Mouse (Mus musculus) midbrain, embryonic 10.5 days (tissue): ENCODE data around the gene Med24. TPM values are rescaled to one million over a fixed set of nuclear protein-coding genes. Genes with fewer than 3 reads are reported as not detected.

Source experiments
- DNase-seq: peaks from one replicate; pipeline ENCODE4 v3.0.0-alpha.2; 2017; ENCODE audit warnings: low spot score
- H3K27ac ChIP-seq: fragments of 300-500 bp; sonication (generic); replicated peaks from 2 replicates; pipeline ENCODE4 v1.5.1; 2016; ENCODE audit warnings: mild to moderate bottlenecking
- H3K27me3 ChIP-seq: fragments of 300-500 bp; sonication (generic); 2 replicates; pipeline ENCODE4 v1.6.1; 2016; ENCODE audit warnings: low read depth, mild to moderate bottlenecking; ENCODE audit not compliant: poor library complexity, severe bottlenecking
- H3K36me3 ChIP-seq: fragments of 300-500 bp; sonication (generic); 2 replicates; pipeline ENCODE4 v1.6.1; 2016; ENCODE audit warnings: mild to moderate bottlenecking, moderate library complexity
- H3K4me1 ChIP-seq: fragments of 300-500 bp; sonication (generic); 2 replicates; pipeline ENCODE4 v1.6.1; 2016
- H3K4me3 ChIP-seq: fragments of 300-500 bp; sonication (generic); 2 replicates; pipeline ENCODE4 v1.5.1; 2016; ENCODE audit warnings: mild to moderate bottlenecking, moderate library complexity
- H3K9me3 ChIP-seq: fragments of 300-500 bp; sonication (generic); replicated peaks from 2 replicates; pipeline ENCODE4 v1.6.1; 2016; ENCODE audit warnings: mild to moderate bottlenecking
- WGBS: fragments of 180-500 bp; shearing (Covaris S2); methylation state at CpG from one replicate; pipeline ENCODE4 v1.1.7; 2016; 5-methylcytosine and 5-hydroxymethylcytosine counted together
- polyA plus RNA-seq: library from polyadenylated mRNA; unstranded; fragments of >200 nt; fragmentation: Nextera tagmentation; extraction: Ambion mirVana; gene quantifications from 2 replicates; pipeline ENCODE4 v1.2.1, GENCODE M21; 2016

Med24 gene
- polyA plus RNA-seq, 1 experiment from 2014 or later: 74.1 TPM

GRCm38 (mm10) chr11:98748506-98749416 lies 19.5 kb upstream of the Med24 start:
- Histone ChIP-seq H3K4me3 (peak overlapping the region; percentile 36; the same call in 1 of the 2 replicates), H3K36me3 (peaks cover 7% of the 10 kb centered on the region; the same call in 1 of the 2 replicates), H3K27me3 (peaks cover 7% of the 10 kb centered on the region; the same call in 1 of the 2 replicates), H3K27ac (peak overlapping the region; percentile 85), H3K9me3 (no peaks in the 10 kb centered on the region), H3K4me1 (peaks cover 98% of the 10 kb centered on the region)
- WGBS: 26% methylated on average over 15 of the region's 15 CpGs
- no peak for DNase-seq

GRCm38 (mm10) chr11:98747804-98748505 lies 18.7 kb upstream of the Med24 start:
- no peak for DNase-seq
- no peaks in the 10 kb centered on the region for H3K9me3 ChIP-seq
- H3K4me3 ChIP-seq: peak overlapping the region; percentile 36
- H3K4me1 ChIP-seq: peaks cover 99% of the 10 kb centered on the region
- peaks cover 7% of the 10 kb centered on the region; the same call in 1 of the 2 replicates for H3K27me3 ChIP-seq
- H3K27ac ChIP-seq: peak overlapping the region; percentile 85
- WGBS: 22% methylated on average over 6 of the region's 6 CpGs
- H3K36me3 ChIP-seq: no peaks in the 10 kb centered on the region

GRCm38 (mm10) chr11:98746855-98747693 lies 17.8 kb upstream of the Med24 start:
- 13% methylated on average over 19 of the region's 19 CpGs for WGBS
- H3K27ac ChIP-seq: peak overlapping the region; percentile 85
- H3K4me1 ChIP-seq: peaks cover 100% of the 10 kb centered on the region
- peak; percentile 69 for DNase-seq
- peaks cover 7% of the 10 kb centered on the region; the same call in 1 of the 2 replicates for H3K27me3 ChIP-seq
- peak overlapping the region; percentile 36 for H3K4me3 ChIP-seq
- no peaks in the 10 kb centered on the region for H3K36me3 ChIP-seq
- H3K9me3 ChIP-seq: no peaks in the 10 kb centered on the region

GRCm38 (mm10) chr11:98745932-98746853 lies 17.0 kb upstream of the Med24 start:
- Histone ChIP-seq H3K27me3 (peaks cover 7% of the 10 kb centered on the region; the same call in 1 of the 2 replicates), H3K36me3 (no peaks in the 10 kb centered on the region), H3K4me1 (peaks cover 98% of the 10 kb centered on the region), H3K27ac (peak overlapping the region; percentile 85), H3K4me3 (peak overlapping the region; percentile 36; the same call in 1 of the 2 replicates), H3K9me3 (no peaks in the 10 kb centered on the region)
- WGBS: 60% methylated on average over 12 of the region's 12 CpGs
- DNase-seq: no peak

GRCm38 (mm10) chr11:98744456-98745019 lies 15.3 kb upstream of the Med24 start:
- Histone ChIP-seq H3K27ac (peak overlapping the region; percentile 98), H3K4me3 (peak overlapping the region; percentile 83)
- 36% methylated on average over 7 of the region's 7 CpGs for WGBS

GRCm38 (mm10) chr11:98743655-98744345 lies 14.6 kb upstream of the Med24 start:
- peak overlapping the region; percentile 83 for H3K4me3 ChIP-seq
- peak; percentile 80 for DNase-seq
- H3K9me3 ChIP-seq: no peaks in the 10 kb centered on the region
- H3K27ac ChIP-seq: peak overlapping the region; percentile 98
- no peaks in the 10 kb centered on the region for H3K36me3 ChIP-seq
- 12% methylated on average over 9 of the region's 9 CpGs for WGBS
- H3K4me1 ChIP-seq: peaks cover 97% of the 10 kb centered on the region
- H3K27me3 ChIP-seq: peaks cover 7% of the 10 kb centered on the region; the same call in 1 of the 2 replicates

More at GRCm38 (mm10) chr11:98744456-98745019, 15.3 kb upstream of the Med24 start:
- Histone ChIP-seq H3K36me3 (no peaks in the 10 kb centered on the region), H3K4me1 (peaks cover 98% of the 10 kb centered on the region), H3K27me3 (peaks cover 7% of the 10 kb centered on the region; the same call in 1 of the 2 replicates), H3K9me3 (no peaks in the 10 kb centered on the region)
- no peak for DNase-seq

- H3K36me3 ChIP-seq: no peaks in the 10 kb centered on the region
- peaks cover 95% of the 10 kb centered on the region for H3K4me1 ChIP-seq
- DNase-seq: peak; percentile 51
- peak overlapping the region; percentile 98 for H3K27ac ChIP-seq
- H3K27me3 ChIP-seq: peaks cover 7% of the 10 kb centered on the region; the same call in 1 of the 2 replicates
- no peaks in the 10 kb centered on the region for H3K9me3 ChIP-seq
- WGBS: 7% methylated on average over 21 of the region's 21 CpGs
- H3K4me3 ChIP-seq: peak overlapping the region; percentile 83
Observed at GRCm38 (mm10) chr11:98742397-98743291, 13.4 kb upstream of the Med24 start.

GRCm38 (mm10) chr11:98741622-98742396 lies 12.6 kb upstream of the Med24 start:
- Histone ChIP-seq H3K9me3 (no peaks in the 10 kb centered on the region), H3K4me1 (peaks cover 87% of the 10 kb centered on the region), H3K4me3 (peak overlapping the region; percentile 83), H3K36me3 (no peaks in the 10 kb centered on the region), H3K27me3 (peaks cover 7% of the 10 kb centered on the region; the same call in 1 of the 2 replicates), H3K27ac (peak overlapping the region; percentile 98)
- DNase-seq: peak; percentile 91
- WGBS: under 1% methylated on average over 84 of the region's 86 CpGs

- peak overlapping the region; percentile 83 for H3K4me3 ChIP-seq
- no peaks in the 10 kb centered on the region for H3K36me3 ChIP-seq
- no peaks in the 10 kb centered on the region for H3K9me3 ChIP-seq
- peaks cover 80% of the 10 kb centered on the region for H3K4me1 ChIP-seq
- no peak for DNase-seq
- WGBS: under 1% methylated on average over 17 of the region's 17 CpGs
- H3K27ac ChIP-seq: peak overlapping the region; percentile 98
- 0 out of 2 replicates have a peak, but pooled peaks cover 6% of the 10 kb centered on the region for H3K27me3 ChIP-seq
Observed at GRCm38 (mm10) chr11:98741051-98741620, 11.9 kb upstream of the Med24 start.
